Comparison of ENCODE assay signal across 20 mouse cellular contexts in the genomic region with DNA sequence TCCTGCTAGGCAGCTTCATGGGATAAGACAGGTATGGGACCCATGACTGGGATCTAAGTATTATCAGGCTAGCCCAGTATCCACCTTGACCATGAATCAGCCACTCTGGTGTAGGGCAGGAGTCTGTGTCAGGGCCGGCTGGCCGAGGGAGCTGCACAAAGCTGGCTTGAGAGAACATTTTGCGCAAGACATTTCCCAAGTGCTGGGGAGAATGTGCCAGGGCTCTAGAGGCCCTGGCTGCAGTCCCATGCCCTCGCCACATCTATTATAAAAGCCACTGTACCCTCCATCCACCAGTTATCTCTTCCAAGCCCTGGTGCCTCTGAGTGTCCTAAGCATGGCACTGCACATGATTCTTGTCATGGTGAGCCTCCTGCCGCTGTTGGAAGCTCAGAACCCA. TPM values are rescaled to one million over a fixed set of nuclear protein-coding genes. Genes with fewer than 3 reads are reported as not detected.
DNase-seq lines count a peak whose midpoint lies in the region; ATAC-seq and TF ChIP-seq lines count a peak whose summit lies in the region.
"Had no signal": no experiment of that assay in that cellular context is flagged by ENCODE, and none has a peak within 500 bp of the region (broad histone marks: within the 10 kb centered on the region; RNA-seq: fewer than 3 reads in every experiment).

Orm2 (plus strand) TSS at position 300 of the 400 bp plus-strand sequence.

- DNase-seq in adrenal gland, adult (ENCODE audit: inconsistent age in 2 of 2, low spot score in 1 of 2), result peak; percentile 59 to 78
- no peak for DNase-seq in adrenal gland, postnatal 4 days (ENCODE audit: low spot score in 2 of 2)
- DNase-seq in midbrain, embryonic 11.5 days (ENCODE audit: low spot score, missing footprints), result peak; percentile 33
- peak; percentile 32 for DNase-seq in lung, adult 2 months
- no peak for DNase-seq in layer of hippocampus, adult 8-10 months (ENCODE audit: low spot score in 2 of 2)
- DNase-seq in kidney, adult 9 months, result no peak
- DNase-seq in left cerebral cortex, adult 8-10 months (ENCODE audit: low spot score in 2 of 2), result no peak
- DNase-seq: retina, postnatal 1 day; spleen, adult 18-20 months had no signal

- H3K4me3 ChIP-seq in midbrain, embryonic 11.5 days (ENCODE audit: low read depth, low read length), result no peak within 1 kb of the TSS
- H3K4me3 ChIP-seq in midbrain, embryonic 13.5 days (replicated peaks), result no peak within 1 kb of the TSS
- H3K4me3 ChIP-seq in lung, adult 2 months (replicated peaks; ENCODE audit: extremely low read depth, low read depth, low read length), result no peak within 1 kb of the TSS
- H3K4me3 ChIP-seq: hindbrain, embryonic 15.5 days; kidney, embryonic 15.5 days had no signal

- H3K36me3 ChIP-seq in midbrain, embryonic 11.5 days (ENCODE audit: control insufficient read depth, insufficient read depth, low read length), result no peaks in the 10 kb centered on the region
- no peaks in the 10 kb centered on the region; the same call in 1 of the 2 replicates for H3K36me3 ChIP-seq in midbrain, embryonic 13.5 days
- H3K36me3 ChIP-seq: hindbrain, embryonic 15.5 days had no signal

- H3K9ac ChIP-seq in midbrain, embryonic 11.5 days (ENCODE audit: low read length), result no peak within 1 kb of the TSS
- H3K9ac ChIP-seq in midbrain, embryonic 13.5 days (replicated peaks), result no peak within 1 kb of the TSS
- H3K9ac ChIP-seq: hindbrain, embryonic 15.5 days; kidney, embryonic 15.5 days; liver, embryonic 14.5 days had no signal

- 91% methylated on average over 5 of the region's 5 CpGs for WGBS in midbrain, embryonic 11.5 days
- 97% methylated on average over 5 of the region's 5 CpGs for WGBS in midbrain, embryonic 13.5 days
- WGBS in lung, adult 2 months, result 67% methylated on average over 5 of the region's 5 CpGs

- H3K27ac ChIP-seq in midbrain, embryonic 11.5 days (ENCODE audit: low read depth, low read length), result no peak within 1 kb of the TSS
- no peak within 1 kb of the TSS for H3K27ac ChIP-seq in midbrain, embryonic 13.5 days
- H3K27ac ChIP-seq: hindbrain, embryonic 15.5 days; kidney, embryonic 15.5 days; liver, embryonic 14.5 days had no signal

- H3K4me1 ChIP-seq in midbrain, embryonic 11.5 days (ENCODE audit: control insufficient read depth, insufficient read depth, low read length), result no peaks in the 10 kb centered on the region
- H3K4me1 ChIP-seq in midbrain, embryonic 13.5 days (replicated peaks), result 0 out of 2 replicates have a peak, but pooled peaks cover 4% of the 10 kb centered on the region
- no peaks in the 10 kb centered on the region for H3K4me1 ChIP-seq in lung, adult 2 months (ENCODE audit: control insufficient read depth, insufficient read depth, low read length)
- H3K4me1 ChIP-seq: hindbrain, embryonic 15.5 days; kidney, embryonic 15.5 days had no signal

- H3K9me3 ChIP-seq in midbrain, embryonic 11.5 days (ENCODE audit: control insufficient read depth, low read length), result no peaks in the 10 kb centered on the region
- H3K9me3 ChIP-seq in midbrain, embryonic 13.5 days, result no peaks in the 10 kb centered on the region
- H3K9me3 ChIP-seq: hindbrain, embryonic 15.5 days; kidney, embryonic 15.5 days had no signal

- no peaks in the 10 kb centered on the region for H3K27me3 ChIP-seq in midbrain, embryonic 11.5 days (ENCODE audit: control insufficient read depth, insufficient read depth, low read length)
- H3K27me3 ChIP-seq in midbrain, embryonic 13.5 days, result no peaks in the 10 kb centered on the region
- H3K27me3 ChIP-seq: hindbrain, embryonic 15.5 days; kidney, embryonic 15.5 days had no signal

- no peak for TF ChIP-seq CTCF in lung, adult 2 months (IDR thresholded peaks at IDR 0.05; ENCODE audit: insufficient read depth, low read length)

- no peak for ATAC-seq in midbrain, embryonic 11.5 days (ENCODE audit: low FRiP score)
- ATAC-seq in midbrain, embryonic 13.5 days, result no peak

- TF ChIP-seq POLR2A in lung, adult 2 months (IDR thresholded peaks at IDR 0.05; ENCODE audit: borderline replicate concordance, extremely low read depth, low read depth, low read length), result no peak

- H3K4me2 ChIP-seq in midbrain, embryonic 11.5 days, result no peak within 1 kb of the TSS
- no peak within 1 kb of the TSS for H3K4me2 ChIP-seq in midbrain, embryonic 13.5 days (replicated peaks)
- H3K4me2 ChIP-seq: hindbrain, embryonic 15.5 days; kidney, embryonic 15.5 days had no signal

RNA-seq across cellular contexts. Expression of gene Orm2, which starts in this region (rescaled TPM):
- total RNA-seq in adrenal gland, postnatal 4 days (2021), result under 1 TPM in 1 of 2 experiments, not detected in 1; 0.59 TPM
- not detected in 2 replicates for polyA plus RNA-seq in midbrain, embryonic 11.5 days (2014; fragmentation: Nextera tagmentation; extraction: Ambion mirVana)
- polyA plus RNA-seq in midbrain, embryonic 13.5 days (2015; fragmentation: Nextera tagmentation; extraction: Ambion mirVana), result not detected in 2 replicates
- polyA plus RNA-seq in lung, adult 2 months (2012; rRNA removed), result 0.45 and 0.49 TPM in 2 replicates
- not detected for total RNA-seq in layer of hippocampus, adult 8-10 months (2022)
- total RNA-seq in left cerebral cortex, adult 8-10 months (2022), result not detected
- total RNA-seq: gastrocnemius, postnatal 4 days; left cerebral cortex, postnatal 14 days; megakaryocyte-erythroid progenitor cell, adult 5-6 weeks had no signal
- polyA plus RNA-seq: embryonic facial prominence, embryonic 11.5 days; forebrain, embryonic 11.5 days; hindbrain, embryonic 15.5 days; kidney, embryonic 15.5 days; liver, embryonic 14.5 days; neural tube, embryonic 11.5 days; testis, adult 2 months had no signal

Comparison
In these comparisons a context has a peak if more than half of its experiments do, and no peak if none do; other contexts are left out.
1. DNase-seq: peak in adrenal gland, adult (2 of 2); none in adrenal gland, postnatal 4 days (0 of 2), layer of hippocampus, adult 8-10 months (0 of 2), kidney, adult 9 months (single experiment) and left cerebral cortex, adult 8-10 months (0 of 2).
2. Peak in DNase-seq in midbrain, embryonic 11.5 days; RNA of the gene not detected or under 1 TPM.
3. Peak in DNase-seq in lung, adult 2 months; RNA of the gene not detected or under 1 TPM.